In the genomic region with DNA sequence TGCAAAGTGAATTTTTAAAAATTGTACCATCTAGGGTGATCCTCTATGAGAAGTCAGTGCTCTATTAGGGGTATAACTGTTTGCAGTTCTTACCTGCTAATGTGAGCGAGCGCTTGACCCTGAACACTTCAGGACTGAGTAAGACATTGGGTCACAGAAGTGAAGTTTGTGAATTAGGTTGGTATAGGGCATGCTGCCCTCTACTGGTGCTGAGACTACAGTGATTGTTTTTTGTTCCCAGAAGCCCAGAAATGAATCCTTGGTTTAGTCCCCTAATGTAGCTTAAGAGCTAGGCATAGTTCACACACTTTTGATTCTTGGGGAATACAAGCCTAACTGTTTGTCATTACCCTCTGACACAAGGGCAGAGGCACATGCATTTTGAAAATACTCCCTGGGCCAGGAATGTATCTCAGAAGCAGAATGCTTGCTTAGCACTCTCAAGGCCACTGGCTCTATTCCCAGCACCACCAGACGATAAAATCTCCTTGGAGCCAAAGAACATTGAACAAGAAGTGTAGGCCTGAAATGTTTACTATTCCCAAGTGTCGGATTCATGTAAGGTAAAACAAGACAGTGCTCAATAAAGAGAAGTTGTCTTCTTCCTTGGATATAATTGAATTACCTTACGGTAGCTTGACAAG, we compare ENCODE assay signal across 9 mouse cellular contexts. TPM values are rescaled to one million over a fixed set of nuclear protein-coding genes. Genes with fewer than 3 reads are reported as not detected.
A peak's percentile ranks its signal among the peaks of the same experiment; 100 is the strongest.
DNase-seq lines count a peak whose midpoint lies in the region; ATAC-seq and TF ChIP-seq lines count a peak whose summit lies in the region.
"Had no signal": no experiment of that assay in that cellular context is flagged by ENCODE, and none has a peak within 500 bp of the region (broad histone marks: within the 10 kb centered on the region; RNA-seq: fewer than 3 reads in every experiment).

No protein-coding gene starts in this region.

- H3K4me3 ChIP-seq in E14TG2a.4 (replicated peaks; ENCODE audit: low read length): no peak overlapping the region
- H3K4me3 ChIP-seq: embryonic facial prominence, embryonic 13.5 days had no signal

- no peaks in the 10 kb centered on the region for H3K9me3 ChIP-seq in E14TG2a.4 (ENCODE audit: low read length)
- H3K9me3 ChIP-seq: embryonic facial prominence, embryonic 13.5 days had no signal

- intact Hi-C loops in left cerebral cortex, postnatal 36 days (cut with DNase I): loop anchor here (2.0 kb wide), 1 partner anchor 413 kb away; no protein-coding TSS in a partner anchor
- intact Hi-C loops in heart, postnatal 14 days (cut with DNase I): loop anchor here (10.0 kb wide), 1 partner anchor 1091 kb away; no protein-coding TSS in a partner anchor

- peak; percentile 56 for TF ChIP-seq CTCF in E14TG2a.4 (conservative IDR thresholded peaks at IDR 0.05; ENCODE audit: low read length)

- H3K27me3 ChIP-seq in E14TG2a.4 (ENCODE audit: insufficient read depth, low read length): no peaks in the 10 kb centered on the region

- no peaks in the 10 kb centered on the region for H3K36me3 ChIP-seq in E14TG2a.4 (ENCODE audit: insufficient read depth, low read length)
- H3K36me3 ChIP-seq: embryonic facial prominence, embryonic 13.5 days had no signal

- DNase-seq in adrenal gland, postnatal 10 days: peak; percentile 35
- no peak for DNase-seq in adrenal gland, postnatal 4 days (ENCODE audit: low spot score in 2 of 2)
- peak; percentile 30 to 39 for DNase-seq in left cerebral cortex, adult 18-20 months (ENCODE audit: low spot score in 2 of 2)
- DNase-seq in left cerebral cortex, postnatal 36 days (ENCODE audit: low spot score in 2 of 2): no peak
- peak; percentile 21 to 36 for DNase-seq in heart, postnatal 14 days
- no peak for DNase-seq in spleen, postnatal 4 days (ENCODE audit: low spot score in 2 of 2)

- peaks cover 11% of the 10 kb centered on the region; the same call in 1 of the 2 replicates for H3K4me1 ChIP-seq in E14TG2a.4 (replicated peaks; ENCODE audit: low read depth, low read length)
- H3K4me1 ChIP-seq: embryonic facial prominence, embryonic 13.5 days had no signal

- ATAC-seq in neutrophil, adult 5-6 weeks (ENCODE audit: extremely low read depth, insufficient number of reproducible peaks, low FRiP score, poor library complexity, severe bottlenecking): peak; percentile 45; the same call in 1 of the 2 replicates

RNA-seq across cellular contexts. Expression of a gene that starts 6.4 kb away (rescaled TPM):
- 10 to 100 TPM; 59.4 to 61.1 TPM for total RNA-seq in adrenal gland, postnatal 10 days (2021)
- 10 to 100 TPM; 63.7 to 64.2 TPM for total RNA-seq in adrenal gland, postnatal 4 days (2021)
- 10 to 100 TPM; 66.5 to 69.9 TPM for total RNA-seq in left cerebral cortex, adult 18-20 months (2021)
- 10 to 100 TPM; 74.7 to 75.4 TPM for total RNA-seq in left cerebral cortex, postnatal 36 days (2021)
- 10 to 100 TPM; 36.8 to 42.9 TPM for total RNA-seq in heart, postnatal 14 days (2021)
- total RNA-seq in neutrophil, adult 5-6 weeks (2017): 19.3 and 22.0 TPM in 2 replicates

RNA-seq across cellular contexts. Expression of a gene that starts 21.0 kb away (rescaled TPM):
- total RNA-seq in adrenal gland, postnatal 10 days (2021): 10 to 100 TPM in 1 of 2 experiments, 1 to 10 TPM in 1; 4.3 to 11.7 TPM
- 1 to 10 TPM; 5.5 to 8.2 TPM for total RNA-seq in adrenal gland, postnatal 4 days (2021)
- total RNA-seq in left cerebral cortex, adult 18-20 months (2021): 1 to 10 TPM; 3.0 to 4.8 TPM
- 1 to 10 TPM; 2.1 to 2.7 TPM for total RNA-seq in left cerebral cortex, postnatal 36 days (2021)
- 1 to 10 TPM in 1 of 2 experiments, under 1 TPM in 1; 0.59 to 1.4 TPM for total RNA-seq in heart, postnatal 14 days (2021)
- not detected in 2 replicates for total RNA-seq in neutrophil, adult 5-6 weeks (2017)

Comparison
In these comparisons a context has a peak if more than half of its experiments do, and no peak if none do; other contexts are left out.
1. DNase-seq: peak in adrenal gland, postnatal 10 days (single experiment), left cerebral cortex, adult 18-20 months (2 of 2) and heart, postnatal 14 days (2 of 2); none in adrenal gland, postnatal 4 days (0 of 2), left cerebral cortex, postnatal 36 days (0 of 2) and spleen, postnatal 4 days (0 of 2).